Mouse (Mus musculus) urinary bladder, postnatal 4 days (tissue): ENCODE data around the gene Gale.
"Not testable (repeated sequence)": the region's sequence is repeated elsewhere in the genome, so short reads cannot be mapped to it uniquely, and the experiment has no call there.

Experiments
- DNase-seq, 2 experiments: peaks; one replicate each; pipeline ENCODE4 v3.0.0; 2021 to 2022; ENCODE audit warnings: low spot score in 2 of 2

The Gale gene

DNA sequence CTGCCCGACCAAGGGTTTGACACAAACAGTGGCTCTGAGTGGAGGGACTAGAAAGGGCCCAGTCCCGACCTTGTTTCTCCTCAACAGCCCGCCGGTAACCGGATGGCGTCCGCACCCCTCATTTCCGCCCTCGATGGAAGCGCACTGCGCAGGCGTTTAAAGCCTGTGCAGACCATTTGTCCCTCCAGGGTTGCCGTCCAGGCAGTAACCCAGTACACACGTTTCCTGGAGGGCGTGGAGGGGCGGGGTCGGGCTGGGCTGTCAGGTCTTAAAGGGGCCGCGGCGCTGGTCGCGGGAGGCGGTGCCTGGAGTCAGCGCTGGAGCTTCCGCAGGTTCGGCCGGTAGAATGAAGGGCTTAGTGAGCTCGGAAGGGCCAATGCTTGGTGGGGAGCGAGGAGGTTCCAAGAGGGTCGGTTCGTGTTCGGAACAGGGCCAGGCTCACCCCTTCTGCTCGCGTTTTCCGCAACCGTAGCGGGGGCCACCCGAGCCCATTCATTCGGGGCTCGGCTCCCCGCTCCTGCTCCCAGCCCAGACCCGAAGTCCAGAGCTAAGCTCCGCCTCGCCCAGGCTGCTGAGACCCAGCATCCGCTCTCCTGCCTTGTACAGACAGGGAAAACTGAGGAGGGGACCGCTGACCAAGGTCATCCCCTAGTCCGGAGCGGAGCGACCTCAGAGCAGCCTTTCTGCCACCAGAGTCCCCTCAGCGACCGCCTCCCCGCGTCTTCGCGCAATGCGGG, at the start of gene Gale:
Gene Gale, plus strand, starts transcription at position 271 of the 737 bp plus-strand sequence.
- peak; percentile 90 to 95 for DNase-seq

GRCm38 (mm10) chr4:135918635-135919279, 44.8 kb upstream of the Gale start:
- no peak for DNase-seq

GRCm38 (mm10) chr4:135919280-135919639, 44.3 kb upstream of the Gale start:
- no peak for DNase-seq

DNA sequence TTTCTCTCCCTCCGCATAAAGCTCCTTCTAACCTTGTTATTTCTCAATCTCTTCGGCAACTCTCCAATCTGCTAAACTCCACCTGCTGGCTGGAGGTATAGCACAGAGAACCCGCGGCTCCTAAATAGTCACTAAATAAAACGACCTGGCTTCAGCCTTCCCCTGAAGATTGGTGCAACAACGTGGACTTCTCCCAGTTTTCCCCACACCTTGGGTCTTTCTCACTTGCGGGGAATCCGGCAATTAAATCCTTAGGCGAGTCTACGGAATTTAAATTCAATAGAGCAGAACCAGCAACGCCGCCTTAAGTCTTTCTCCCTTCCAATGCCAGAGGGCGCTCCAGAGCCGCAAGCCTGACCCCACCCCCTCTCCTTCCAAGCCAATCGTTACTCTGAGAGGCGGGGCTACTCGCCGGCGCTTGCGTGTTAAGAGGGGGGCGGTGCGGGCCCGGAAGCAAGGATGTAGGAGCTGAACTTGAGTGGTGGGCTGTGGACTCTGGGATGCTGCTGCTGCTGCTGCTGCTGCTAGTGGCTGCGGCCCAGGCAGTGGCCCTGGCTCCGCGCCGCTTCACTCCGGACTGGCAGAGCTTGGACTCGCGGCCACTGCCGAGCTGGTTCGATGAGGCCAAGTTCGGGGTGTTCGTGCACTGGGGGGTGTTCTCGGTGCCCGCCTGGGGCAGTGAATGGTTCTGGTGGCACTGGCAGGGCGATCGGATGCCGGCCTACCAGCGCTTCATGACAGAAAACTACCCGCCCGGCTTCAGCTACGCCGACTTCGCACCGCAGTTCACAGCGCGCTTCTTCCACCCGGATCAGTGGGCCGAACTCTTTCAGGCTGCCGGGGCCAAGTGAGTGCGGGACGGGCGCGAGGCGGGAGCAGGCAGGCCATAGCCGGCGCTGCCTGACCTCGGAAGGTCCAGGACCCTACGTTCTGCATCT, 43.0 kb upstream of the Gale start, which contains the start of gene Fuca1:
Gene Fuca1, plus strand, starts transcription at position 432 of the 938 bp plus-strand sequence.
- peak; percentile 90 to 96 for DNase-seq

- DNase-seq: no peak
These were observed 42.0 kb upstream of the Gale start for GRCm38 (mm10) chr4:135921257-135922120.

- DNase-seq: no peak
These were observed 41.3 kb upstream of the Gale start for GRCm38 (mm10) chr4:135922190-135922589.

DNA sequence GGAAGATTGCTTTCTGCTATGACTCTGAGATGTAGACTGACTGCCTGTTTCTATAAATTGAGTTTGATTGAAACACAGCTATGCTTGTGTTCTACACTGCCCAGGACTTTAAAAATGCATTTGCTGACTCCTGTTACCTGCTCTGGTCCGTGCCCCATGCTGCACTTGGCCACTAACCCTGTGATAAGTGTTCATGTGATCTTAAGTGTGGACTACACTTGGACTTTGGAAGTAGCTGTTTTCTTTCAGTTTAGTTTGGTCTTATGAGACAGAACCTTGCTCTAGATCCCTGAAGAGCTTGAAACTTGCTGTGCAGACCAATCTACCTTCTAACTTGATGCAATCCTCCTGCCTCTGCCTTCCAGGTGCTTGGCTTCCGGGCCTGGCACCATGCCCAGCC, 39.1 kb upstream of the Gale start:
- no peak for DNase-seq

GRCm38 (mm10) chr4:135925341-135925740, 38.2 kb upstream of the Gale start:
- no peak for DNase-seq

DNA sequence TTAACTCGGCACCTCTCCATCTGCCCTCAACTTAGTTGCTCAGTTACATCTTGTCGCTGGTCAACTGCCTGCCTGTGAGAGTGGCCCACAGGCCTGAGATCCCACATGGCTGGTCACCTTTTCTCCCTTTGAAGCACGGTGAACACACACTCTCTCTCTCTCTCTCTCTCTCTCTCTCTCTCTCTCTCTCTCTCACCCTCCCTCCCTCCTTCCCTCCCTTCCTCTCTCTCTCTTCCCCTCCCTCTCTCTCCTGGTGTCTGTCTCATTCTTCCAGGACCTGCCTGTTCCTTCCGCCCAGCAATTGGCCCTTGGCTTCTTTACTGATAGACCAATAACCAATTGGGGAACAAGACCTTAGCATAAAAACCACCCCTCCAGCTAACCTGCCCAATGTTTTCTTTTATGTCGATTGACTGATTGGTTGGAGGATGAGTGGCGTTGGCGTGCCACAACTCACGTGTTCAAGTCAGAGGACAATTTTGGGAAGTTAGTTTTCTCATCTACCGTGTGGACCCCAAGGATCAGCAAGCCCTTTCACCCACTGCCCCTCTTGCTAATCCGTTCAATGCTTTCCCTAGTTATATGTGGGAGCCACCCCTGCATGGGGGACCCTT, 37.2 kb upstream of the Gale start:
- DNase-seq: no peak

- DNase-seq: no peak
These were observed 36.7 kb upstream of the Gale start for GRCm38 (mm10) chr4:135926861-135927260.

- DNase-seq: no peak
These were observed 35.2 kb upstream of the Gale start for GRCm38 (mm10) chr4:135928376-135928775.

- no peak for DNase-seq
These were observed 34.1 kb upstream of the Gale start for GRCm38 (mm10) chr4:135929405-135929804.

- no peak for DNase-seq
These were observed 33.7 kb upstream of the Gale start for GRCm38 (mm10) chr4:135929828-135930227.

- no peak for DNase-seq
These were observed 33.3 kb upstream of the Gale start for GRCm38 (mm10) chr4:135930239-135930638.

GRCm38 (mm10) chr4:135931832-135932231, 31.7 kb upstream of the Gale start:
- no peak for DNase-seq

GRCm38 (mm10) chr4:135934708-135935500, 28.6 kb upstream of the Gale start:
- DNase-seq: no peak

DNA sequence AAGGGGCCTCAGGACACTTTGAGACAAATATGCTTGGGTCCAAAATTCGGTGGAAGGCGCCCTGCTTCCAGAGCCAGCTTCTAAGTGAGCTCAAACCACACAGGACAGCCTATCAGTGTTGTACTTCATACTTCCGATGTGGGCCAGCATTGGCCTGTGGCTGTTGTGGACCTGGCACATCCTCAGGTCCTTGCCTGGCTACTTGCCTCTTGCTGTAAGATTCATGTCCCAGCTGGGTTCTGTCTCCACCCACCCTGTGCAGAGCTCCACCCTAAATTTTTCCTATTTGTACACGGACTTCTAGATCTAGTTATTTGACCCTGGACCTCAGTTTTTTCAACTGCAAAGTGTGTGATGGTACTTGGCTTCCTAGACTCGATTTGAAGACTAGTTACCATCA, 28.0 kb upstream of the Gale start:
- no peak for DNase-seq

- DNase-seq: no peak
These were observed 24.7 kb upstream of the Gale start for GRCm38 (mm10) chr4:135938858-135939257.

- not testable (repeated sequence) for DNase-seq
These were observed 22.5 kb upstream of the Gale start for GRCm38 (mm10) chr4:135941026-135941425.

- DNase-seq: no peak
These were observed 21.3 kb upstream of the Gale start for GRCm38 (mm10) chr4:135942193-135942592.
